Mouse (Mus musculus): Measurements from ENCODE around the gene Trim24. TPM values are rescaled to one million over a fixed set of nuclear protein-coding genes. Genes with fewer than 3 reads are reported as not detected.
"Not testable (repeated sequence)": the region's sequence is repeated elsewhere in the genome, so short reads cannot be mapped to it uniquely, and the experiment has no call there.

The Trim24 gene
- polyA plus RNA-seq, 1 experiment from 2014 or later, result 15.1 TPM

DNA sequence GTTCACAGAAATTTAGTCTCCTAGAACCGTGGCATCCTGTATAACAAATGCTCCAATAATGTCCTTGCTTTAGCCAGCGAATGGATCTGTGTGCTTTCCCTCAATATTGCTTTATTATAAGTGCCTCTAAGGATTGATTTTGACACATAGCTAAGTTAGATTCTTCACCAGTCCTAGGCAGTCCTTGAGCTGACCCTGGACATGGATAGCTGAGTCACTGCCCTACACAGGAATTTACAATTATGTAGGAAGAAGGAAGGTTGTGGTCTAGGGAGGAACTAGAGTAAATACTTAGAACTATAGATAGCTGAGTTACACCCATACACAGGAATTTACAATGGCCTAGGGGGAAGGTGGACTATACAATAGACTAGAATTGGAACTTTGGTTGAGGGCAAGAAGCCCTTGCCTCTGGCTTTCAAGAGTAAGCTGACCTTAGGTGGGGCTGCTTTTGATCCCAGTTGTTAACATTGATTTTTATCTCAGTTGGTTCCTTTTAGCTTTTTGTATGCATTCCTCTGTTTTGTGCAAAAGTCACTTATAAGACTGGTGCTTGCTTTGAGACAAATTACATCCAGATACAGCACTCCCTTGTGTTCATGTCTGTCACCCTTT, 33.6 kb upstream of the Trim24 start:
- not testable (repeated sequence) for H3K27me3 ChIP-seq (replicated peaks; ENCODE audit: control insufficient read depth, insufficient read depth, low read length); H3K4me3 ChIP-seq (ENCODE audit: low read depth, low read length); DNase-seq (ENCODE audit: low spot score); H3K9ac ChIP-seq (ENCODE audit: low read depth, low read length); H3K9me3 ChIP-seq (ENCODE audit: control insufficient read depth, low read length); H3K4me2 ChIP-seq; H3K27ac ChIP-seq (ENCODE audit: low read depth, low read length); H3K36me3 ChIP-seq (ENCODE audit: control insufficient read depth, insufficient read depth, low read length); H3K4me1 ChIP-seq (replicated peaks; ENCODE audit: control insufficient read depth, insufficient read depth, low read length); ATAC-seq (replicated peaks; ENCODE audit: low FRiP score)
- WGBS, result 79% methylated on average over 2 of the region's 2 CpGs

DNA sequence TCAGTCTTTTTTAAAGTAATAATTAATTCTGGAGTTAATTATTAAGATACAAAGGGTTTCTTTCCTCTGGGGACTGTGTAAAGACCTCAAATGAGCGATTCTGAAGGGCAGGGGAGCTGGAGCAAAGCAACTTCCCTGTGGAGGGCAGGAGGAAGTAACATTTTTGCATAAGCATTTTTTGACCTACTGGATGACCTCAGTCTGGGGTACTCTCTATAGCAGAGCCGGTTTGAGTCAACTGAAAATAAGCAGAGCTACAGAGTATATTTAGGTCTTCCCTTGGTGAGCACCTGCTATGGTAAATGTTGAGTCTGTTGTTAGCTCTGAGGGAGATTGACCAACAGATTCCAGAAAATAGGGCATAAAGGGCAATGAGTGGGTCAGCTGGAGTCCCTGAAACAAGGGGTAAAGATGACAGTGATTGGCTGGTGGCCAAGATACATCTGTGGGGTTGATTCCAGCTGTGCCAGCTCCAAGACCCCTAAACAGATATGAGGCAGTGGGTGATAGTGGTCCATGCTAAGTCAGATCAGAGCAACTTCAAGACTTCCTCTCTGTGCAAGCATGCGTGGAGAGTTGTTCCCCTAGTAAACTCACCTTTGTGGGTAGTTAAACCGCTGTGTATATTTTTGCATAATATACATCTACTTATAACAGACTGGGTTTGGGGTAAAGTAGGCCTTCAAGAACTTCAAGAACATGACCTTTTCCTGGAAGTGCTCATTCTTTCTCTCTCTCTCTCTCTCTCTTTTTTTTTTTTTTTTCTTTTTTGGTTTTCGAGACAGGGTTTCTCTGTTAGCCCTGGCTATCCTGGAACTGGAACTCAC, 27.6 kb upstream of the Trim24 start:
- ATAC-seq (replicated peaks; ENCODE audit: low FRiP score) (no peak), DNase-seq (ENCODE audit: low spot score) (no peak)
- Histone ChIP-seq H3K36me3 (ENCODE audit: control insufficient read depth, insufficient read depth, low read length) (no peaks in the 10 kb centered on the region), H3K27ac (ENCODE audit: low read depth, low read length) (no peak overlapping the region), H3K4me1 (replicated peaks; ENCODE audit: control insufficient read depth, insufficient read depth, low read length) (no peaks in the 10 kb centered on the region), H3K9me3 (ENCODE audit: control insufficient read depth, low read length) (no peaks in the 10 kb centered on the region), H3K27me3 (replicated peaks; ENCODE audit: control insufficient read depth, insufficient read depth, low read length) (no peaks in the 10 kb centered on the region), H3K9ac (ENCODE audit: low read depth, low read length) (no peak overlapping the region), H3K4me3 (ENCODE audit: low read depth, low read length) (no peak overlapping the region), H3K4me2 (no peak overlapping the region)
- 72% methylated on average over 5 of the region's 5 CpGs for WGBS

DNA sequence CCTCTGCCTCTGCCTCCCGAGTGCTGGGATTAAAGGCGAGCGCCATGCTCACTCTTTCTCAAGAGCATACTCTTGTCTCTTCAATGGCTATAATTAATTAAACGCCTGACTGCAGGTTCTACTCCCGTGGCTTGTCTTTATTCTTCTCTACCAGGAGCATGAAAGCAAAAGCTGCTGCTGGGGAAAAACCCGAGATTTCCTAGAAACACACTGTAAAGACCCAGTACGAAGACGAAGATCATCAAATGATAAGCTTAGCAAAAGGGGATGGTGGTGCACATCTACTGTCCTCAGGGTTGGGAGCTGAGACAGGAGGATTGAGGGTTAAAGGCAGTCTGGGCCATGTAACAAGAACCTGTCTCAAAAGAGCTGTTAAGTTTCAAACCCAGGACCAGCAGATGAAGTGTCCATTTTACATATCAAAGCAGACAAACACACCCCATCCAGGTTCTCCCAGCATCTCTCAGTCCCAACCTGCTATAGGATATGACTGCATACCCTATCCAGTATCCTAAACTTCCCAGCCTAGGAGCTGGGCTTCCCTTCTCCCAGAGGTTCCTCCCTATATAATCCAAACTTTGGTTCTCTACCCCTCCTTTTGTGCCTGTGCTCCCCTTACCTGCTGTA, 26.9 kb upstream of the Trim24 start:
- Histone ChIP-seq H3K27ac (ENCODE audit: low read depth, low read length) (no peak overlapping the region), H3K4me3 (ENCODE audit: low read depth, low read length) (no peak overlapping the region), H3K27me3 (replicated peaks; ENCODE audit: control insufficient read depth, insufficient read depth, low read length) (no peaks in the 10 kb centered on the region), H3K4me2 (no peak overlapping the region), H3K9me3 (ENCODE audit: control insufficient read depth, low read length) (no peaks in the 10 kb centered on the region; the same call in 1 of the 2 replicates), H3K36me3 (ENCODE audit: control insufficient read depth, insufficient read depth, low read length) (no peaks in the 10 kb centered on the region), H3K9ac (ENCODE audit: low read depth, low read length) (no peak overlapping the region), H3K4me1 (replicated peaks; ENCODE audit: control insufficient read depth, insufficient read depth, low read length) (no peaks in the 10 kb centered on the region)
- ATAC-seq (replicated peaks; ENCODE audit: low FRiP score), result no peak
- DNase-seq (ENCODE audit: low spot score), result no peak
- 87% methylated on average over 8 of the region's 8 CpGs for WGBS

DNA sequence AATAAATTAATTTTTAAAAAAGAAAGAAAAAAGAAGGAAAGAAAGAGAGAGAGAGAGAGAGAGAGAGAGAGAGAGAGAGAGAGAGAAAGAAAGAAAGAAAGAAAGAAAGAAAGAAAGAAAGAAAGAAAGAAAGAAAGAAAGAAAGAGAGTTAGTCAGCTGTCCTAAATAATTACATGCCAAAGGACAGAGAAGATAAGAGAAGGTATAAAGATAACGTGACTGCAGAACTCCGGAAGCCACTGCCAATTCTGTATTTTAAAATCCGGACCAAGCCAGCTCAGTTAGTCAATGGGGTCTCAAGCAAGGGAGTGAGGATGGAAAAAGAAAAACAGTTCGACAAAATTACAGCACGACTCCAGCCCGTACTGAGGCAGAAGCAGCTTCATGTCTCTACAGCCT, 25.7 kb upstream of the Trim24 start:
- H3K27ac ChIP-seq (ENCODE audit: low read depth, low read length); ATAC-seq (replicated peaks; ENCODE audit: low FRiP score): not testable (repeated sequence)

DNA sequence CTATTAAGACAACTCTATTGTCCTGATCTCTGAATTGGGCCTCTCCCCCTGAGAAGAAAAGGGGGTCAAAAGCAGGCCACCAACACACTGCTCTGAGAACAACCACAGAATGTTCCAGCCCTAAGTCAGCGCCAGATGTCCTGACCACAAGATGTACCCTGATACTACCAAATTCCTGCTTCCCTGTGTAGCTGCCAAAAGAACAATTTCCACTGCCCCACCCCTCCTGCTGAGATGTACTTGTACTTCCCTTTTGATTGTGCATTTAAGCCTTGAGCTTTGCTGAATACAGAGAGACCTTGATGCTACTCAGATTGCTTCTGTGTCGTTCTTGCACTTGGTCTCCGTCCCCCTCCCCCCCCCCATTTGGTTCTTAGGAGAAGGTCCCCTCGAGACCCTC, 23.1 kb upstream of the Trim24 start:
- not testable (repeated sequence) for ATAC-seq (replicated peaks; ENCODE audit: low FRiP score); H3K27ac ChIP-seq (ENCODE audit: low read depth, low read length); H3K9me3 ChIP-seq (ENCODE audit: control insufficient read depth, low read length); H3K27me3 ChIP-seq (replicated peaks; ENCODE audit: control insufficient read depth, insufficient read depth, low read length); DNase-seq (ENCODE audit: low spot score); H3K4me1 ChIP-seq (replicated peaks; ENCODE audit: control insufficient read depth, insufficient read depth, low read length); H3K36me3 ChIP-seq (ENCODE audit: control insufficient read depth, insufficient read depth, low read length); H3K9ac ChIP-seq (ENCODE audit: low read depth, low read length); H3K4me2 ChIP-seq; H3K4me3 ChIP-seq (ENCODE audit: low read depth, low read length)
- 73% methylated on average over 4 of the region's 4 CpGs for WGBS

More for the DNA sequence above, 25.7 kb upstream of the Trim24 start:
- H3K9ac ChIP-seq (ENCODE audit: low read depth, low read length); H3K4me3 ChIP-seq (ENCODE audit: low read depth, low read length); H3K27me3 ChIP-seq (replicated peaks; ENCODE audit: control insufficient read depth, insufficient read depth, low read length); H3K4me1 ChIP-seq (replicated peaks; ENCODE audit: control insufficient read depth, insufficient read depth, low read length); H3K4me2 ChIP-seq; H3K9me3 ChIP-seq (ENCODE audit: control insufficient read depth, low read length); H3K36me3 ChIP-seq (ENCODE audit: control insufficient read depth, insufficient read depth, low read length); DNase-seq (ENCODE audit: low spot score): not testable (repeated sequence)
- WGBS, result 64% methylated on average over 6 of the region's 6 CpGs

DNA sequence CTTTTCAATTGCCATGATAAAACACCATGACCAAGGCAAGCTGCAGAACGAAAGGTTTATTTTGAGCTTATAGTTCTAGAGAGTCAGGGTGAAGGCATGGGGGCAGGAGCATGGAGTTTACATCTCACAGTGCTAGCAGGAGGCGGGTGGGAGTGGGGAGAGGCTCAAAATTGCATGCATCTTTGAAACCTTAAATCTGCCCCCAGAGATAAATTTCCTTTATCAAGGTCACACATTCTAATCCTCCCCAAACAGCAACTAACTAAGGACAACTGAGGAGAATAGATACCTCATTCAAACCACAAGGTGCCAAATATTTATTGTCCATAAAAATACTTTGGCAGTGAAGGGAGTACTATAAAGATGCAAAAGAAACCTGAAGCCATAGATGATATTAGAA, 19.3 kb upstream of the Trim24 start:
- Histone ChIP-seq H3K4me3 (ENCODE audit: low read depth, low read length) (no peak overlapping the region), H3K36me3 (ENCODE audit: control insufficient read depth, insufficient read depth, low read length) (no peaks in the 10 kb centered on the region), H3K4me1 (replicated peaks; ENCODE audit: control insufficient read depth, insufficient read depth, low read length) (peaks cover 5% of the 10 kb centered on the region; the same call in 1 of the 2 replicates), H3K9ac (ENCODE audit: low read depth, low read length) (no peak overlapping the region), H3K4me2 (no peak overlapping the region), H3K9me3 (ENCODE audit: control insufficient read depth, low read length) (no peaks in the 10 kb centered on the region; the same call in 1 of the 2 replicates), H3K27me3 (replicated peaks; ENCODE audit: control insufficient read depth, insufficient read depth, low read length) (no peaks in the 10 kb centered on the region), H3K27ac (ENCODE audit: low read depth, low read length) (no peak overlapping the region)
- DNase-seq (ENCODE audit: low spot score) (no peak), ATAC-seq (replicated peaks; ENCODE audit: low FRiP score) (peak; percentile 73)
- WGBS, result 75% methylated on average over 2 of the region's 2 CpGs

DNA sequence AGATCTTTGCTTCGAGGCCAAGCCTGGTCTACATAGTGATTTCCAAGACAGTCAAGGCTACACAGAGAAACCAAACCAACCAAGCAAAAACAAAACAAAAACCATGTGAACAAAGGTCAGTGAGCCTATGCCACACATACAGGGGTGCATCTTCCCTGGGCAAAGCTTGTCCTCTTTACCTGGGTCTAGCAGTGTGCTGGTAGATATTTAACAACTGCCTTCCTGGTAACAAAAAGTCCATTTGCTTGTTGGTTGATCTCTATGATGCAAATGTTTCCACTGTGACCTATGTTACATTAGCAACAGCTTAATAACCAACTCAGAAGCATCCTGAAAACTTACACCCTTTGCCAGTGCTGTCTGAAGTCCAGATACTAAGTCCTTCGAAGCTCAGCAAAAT, 17.3 kb upstream of the Trim24 start:
- WGBS, result 92% methylated on average over 2 of the region's 2 CpGs

DNA sequence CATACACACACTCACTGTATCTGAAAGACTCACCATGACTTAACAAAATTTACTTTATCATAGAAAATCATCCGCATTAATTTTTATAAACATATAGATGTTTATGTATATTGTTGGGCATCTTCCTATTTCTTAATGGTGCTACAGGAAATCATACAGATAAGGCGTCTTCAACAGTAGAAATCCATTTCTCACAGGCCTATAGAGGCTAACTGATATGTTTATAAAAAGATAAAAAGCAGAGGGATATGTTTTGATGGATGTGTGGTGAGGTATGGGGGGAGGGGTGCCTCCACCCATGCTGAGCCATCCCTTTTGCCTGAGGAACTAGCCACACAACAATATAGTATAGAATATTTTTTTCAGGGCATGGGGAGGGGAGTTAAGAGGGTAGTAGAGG, 15.2 kb upstream of the Trim24 start:
- Histone ChIP-seq H3K27ac (ENCODE audit: low read depth, low read length) (no peak overlapping the region), H3K9ac (ENCODE audit: low read depth, low read length) (no peak overlapping the region), H3K4me3 (ENCODE audit: low read depth, low read length) (no peak overlapping the region), H3K4me2 (no peak overlapping the region), H3K27me3 (replicated peaks; ENCODE audit: control insufficient read depth, insufficient read depth, low read length) (no peaks in the 10 kb centered on the region), H3K36me3 (ENCODE audit: control insufficient read depth, insufficient read depth, low read length) (no peaks in the 10 kb centered on the region), H3K9me3 (ENCODE audit: control insufficient read depth, low read length) (no peaks in the 10 kb centered on the region), H3K4me1 (replicated peaks; ENCODE audit: control insufficient read depth, insufficient read depth, low read length) (peaks cover 5% of the 10 kb centered on the region; the same call in 1 of the 2 replicates)
- no peak for DNase-seq (ENCODE audit: low spot score)
- 64% methylated on average over 2 of the region's 2 CpGs for WGBS
- peak; percentile 67 for ATAC-seq (replicated peaks; ENCODE audit: low FRiP score)

More for the DNA sequence above, 17.3 kb upstream of the Trim24 start:
- Histone ChIP-seq H3K9ac (ENCODE audit: low read depth, low read length) (no peak overlapping the region), H3K9me3 (ENCODE audit: control insufficient read depth, low read length) (no peaks in the 10 kb centered on the region; the same call in 1 of the 2 replicates), H3K4me2 (no peak overlapping the region), H3K36me3 (ENCODE audit: control insufficient read depth, insufficient read depth, low read length) (no peaks in the 10 kb centered on the region), H3K27ac (ENCODE audit: low read depth, low read length) (no peak overlapping the region), H3K4me3 (ENCODE audit: low read depth, low read length) (no peak overlapping the region), H3K4me1 (replicated peaks; ENCODE audit: control insufficient read depth, insufficient read depth, low read length) (peaks cover 5% of the 10 kb centered on the region; the same call in 1 of the 2 replicates), H3K27me3 (replicated peaks; ENCODE audit: control insufficient read depth, insufficient read depth, low read length) (no peaks in the 10 kb centered on the region)
- DNase-seq (ENCODE audit: low spot score) (no peak), ATAC-seq (replicated peaks; ENCODE audit: low FRiP score) (no peak)

Measured in liver, embryonic 11.5 days (tissue).